Mouse (Mus musculus): ENCODE measurements around the gene Il21. TPM values are rescaled to one million over a fixed set of nuclear protein-coding genes. Genes with fewer than 3 reads are reported as not detected.

Gene Il21
- total and polyA plus RNA-seq, 3 experiments: not detected

DNA sequence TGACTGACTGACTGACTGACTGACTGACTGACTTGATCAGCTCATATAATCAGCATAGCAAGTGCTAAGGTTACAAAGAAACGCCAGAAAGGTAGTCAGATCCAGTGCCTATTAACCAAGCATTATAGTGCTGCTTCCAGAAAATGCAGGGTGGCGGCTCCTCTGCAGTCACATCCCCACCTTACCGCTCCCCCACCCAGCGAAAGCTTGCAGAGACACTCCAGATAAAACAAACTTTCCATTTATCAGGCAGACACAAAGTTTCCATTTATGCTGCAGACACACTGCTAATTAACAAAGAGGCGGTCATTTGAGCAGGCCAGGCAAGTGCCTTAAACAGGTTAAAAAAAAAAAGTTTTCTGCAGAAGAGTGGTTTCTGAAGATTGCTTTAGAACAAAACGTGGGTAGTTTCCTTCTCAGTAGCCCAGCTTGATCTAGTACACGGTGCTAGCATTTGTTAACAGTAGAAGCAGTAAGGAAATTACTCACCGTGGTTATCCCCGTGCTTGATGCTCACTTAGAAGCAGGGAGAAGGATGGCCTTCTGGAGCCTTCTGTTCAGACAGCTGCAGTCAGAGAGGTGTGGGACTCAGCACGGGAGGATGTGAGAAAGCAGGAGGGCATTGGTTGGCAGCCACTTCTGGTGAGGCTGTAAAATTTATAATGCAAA is 27.0 kb upstream of the Il21 start (continued):
- TF ChIP-seq JUN (IDR thresholded peaks at IDR 0.05; ENCODE audit: insufficient read depth, low read depth, low read length) (peak; percentile 30; the same call in 1 of the 2 replicates), ELF1 (IDR thresholded peaks at IDR 0.05; ENCODE audit: low read depth, low read length) (no peak), ZNF384 (IDR thresholded peaks at IDR 0.05; ENCODE audit: low read depth, low read length) (peak; percentile 78)

DNA sequence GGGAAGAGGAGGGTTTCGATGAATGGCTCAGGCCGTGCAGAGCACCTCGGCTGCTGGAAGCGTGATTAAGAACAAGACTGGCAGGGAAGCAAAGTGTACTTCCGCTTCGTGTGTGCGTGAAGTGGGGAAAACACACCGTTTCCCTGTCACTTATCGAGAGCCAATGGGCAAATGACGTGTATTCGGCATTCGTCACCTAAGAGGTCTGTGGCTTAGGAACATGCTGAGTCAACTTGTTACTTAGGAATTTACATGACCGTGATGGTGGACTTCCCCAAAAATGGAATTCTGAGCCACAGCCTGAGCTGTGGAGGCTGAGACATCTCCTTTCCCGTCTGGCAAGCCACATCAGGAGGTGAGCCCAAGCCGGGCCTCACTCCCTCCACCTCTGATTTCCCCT is 25.3 kb upstream of the Il21 start:
- Histone ChIP-seq H3K27ac (ENCODE audit: insufficient read depth, low read depth) (no peak overlapping the region), H3K27me3 (replicated peaks) (no peaks in the 10 kb centered on the region), H3K4me1 (ENCODE audit: control insufficient read depth in 1 of 2, insufficient read depth in 2 of 2) (peaks cover 15 to 24% of the 10 kb centered on the region in 2 experiments), H3K36me3 (replicated peaks in 1 of 2; ENCODE audit: control insufficient read depth in 1 of 2, insufficient read depth in 1 of 2, low read length in 1 of 2) (no peaks in the 10 kb centered on the region), H3K4me2 (ENCODE audit: insufficient read depth, low read depth, poor library complexity, severe bottlenecking) (peak overlapping the region; percentile 25; the same call in 1 of the 2 replicates), H3K79me2 (replicated peaks; ENCODE audit: control insufficient read depth, extremely low read depth, insufficient read depth, poor library complexity, severe bottlenecking) (no peaks in the 10 kb centered on the region), H3K9ac (ENCODE audit: insufficient read depth, low read depth) (no peak overlapping the region), H3K9me3 (replicated peaks; ENCODE audit: low read length) (no peaks in the 10 kb centered on the region), H3K4me3 (replicated peaks in 1 of 3; ENCODE audit: low read depth in 2 of 3, low read length in 2 of 3, poor library complexity in 1 of 3) (no peak overlapping the region)
- in situ Hi-C loops (cut with MboI; ENCODE audit: low pct_ligation_motif_present, low pct_unique_long_range_greater_than_20kb, low sequenced_read_pairs) (no loop called here), dilution Hi-C loops (cut with MboI; ENCODE audit: extremely low pct_ligation_motif_present, extremely low pct_unique_long_range_greater_than_20kb, low sequenced_read_pairs) (no loop called here)
- peak; percentile 20 for DNase-seq (ENCODE audit: extremely low read depth)
- peak; percentile 41 for TF ChIP-seq ETS1 (conservative IDR thresholded peaks at IDR 0.05; ENCODE audit: low read depth, low read length)
- TF ChIP-seq MAFK (IDR thresholded peaks at IDR 0.05; ENCODE audit: insufficient replicate concordance, low read length): peak; percentile 76
- TF ChIP-seq EP300 (IDR thresholded peaks at IDR 0.05; ENCODE audit: low read length): peak; percentile 73
- 0 out of 2 replicates have a peak, but pooled peaks have one; percentile 13 for TF ChIP-seq TCF12 (IDR thresholded peaks at IDR 0.05; ENCODE audit: low read depth, low read length)
- TF ChIP-seq ELF1 (IDR thresholded peaks at IDR 0.05; ENCODE audit: low read depth, low read length): peak; percentile 26; the same call in 1 of the 2 replicates
- 0 out of 2 replicates have a peak, but pooled peaks have one; percentile 10 for TF ChIP-seq MAX (IDR thresholded peaks at IDR 0.05; ENCODE audit: low read length)
- no peak for TF ChIP-seq CTCF (conservative IDR thresholded peaks at IDR 0.05 in 1 of 2, IDR thresholded peaks at IDR 0.05 in 1 of 2; ENCODE audit: low read depth in 2 of 2, low read length in 2 of 2)
- TF ChIP-seq KAT2A (IDR thresholded peaks at IDR 0.05; ENCODE audit: insufficient replicate concordance, low read length): no peak
- TF ChIP-seq SIN3A (IDR thresholded peaks at IDR 0.05; ENCODE audit: low read length): no peak
- TF ChIP-seq IRF4 (IDR thresholded peaks at IDR 0.05; ENCODE audit: low read depth, low read length): peak; percentile 68
- TF ChIP-seq BHLHE40 (IDR thresholded peaks at IDR 0.05; ENCODE audit: low read depth, low read length): peak; percentile 55
- peak; percentile 54; the same call in 1 of the 2 replicates for TF ChIP-seq CHD2 (IDR thresholded peaks at IDR 0.05; ENCODE audit: low read length)
- no peak for TF ChIP-seq NRF1 (IDR thresholded peaks at IDR 0.05; ENCODE audit: low read depth, low read length)
- no peak for TF ChIP-seq MEF2A (IDR thresholded peaks at IDR 0.05; ENCODE audit: borderline replicate concordance, low read depth, low read length)
- 0 out of 2 replicates have a peak, but pooled peaks have one; percentile 49 for TF ChIP-seq RCOR1 (conservative IDR thresholded peaks at IDR 0.05; ENCODE audit: low read depth, low read length)
- no peak for TF ChIP-seq E2F4 (IDR thresholded peaks at IDR 0.05; ENCODE audit: insufficient replicate concordance, low read depth, low read length)
- peak; percentile 34; the same call in 1 of the 2 replicates for TF ChIP-seq JUND (conservative IDR thresholded peaks at IDR 0.05; ENCODE audit: low read depth, low read length)
- no peak for TF ChIP-seq USF1 (IDR thresholded peaks at IDR 0.05; ENCODE audit: low read depth, low read length)
- 0 out of 2 replicates have a peak, but pooled peaks have one; percentile 20 for TF ChIP-seq NELFE (IDR thresholded peaks at IDR 0.05; ENCODE audit: low read depth, low read length)
- no peak for TF ChIP-seq HCFC1 (IDR thresholded peaks at IDR 0.05; ENCODE audit: low read depth, low read length)
- TF ChIP-seq JUN (IDR thresholded peaks at IDR 0.05; ENCODE audit: insufficient read depth, low read depth, low read length): peak; percentile 37; the same call in 1 of the 2 replicates
